Mouse (Mus musculus): ENCODE measurements around the gene Tpr.

DNA sequence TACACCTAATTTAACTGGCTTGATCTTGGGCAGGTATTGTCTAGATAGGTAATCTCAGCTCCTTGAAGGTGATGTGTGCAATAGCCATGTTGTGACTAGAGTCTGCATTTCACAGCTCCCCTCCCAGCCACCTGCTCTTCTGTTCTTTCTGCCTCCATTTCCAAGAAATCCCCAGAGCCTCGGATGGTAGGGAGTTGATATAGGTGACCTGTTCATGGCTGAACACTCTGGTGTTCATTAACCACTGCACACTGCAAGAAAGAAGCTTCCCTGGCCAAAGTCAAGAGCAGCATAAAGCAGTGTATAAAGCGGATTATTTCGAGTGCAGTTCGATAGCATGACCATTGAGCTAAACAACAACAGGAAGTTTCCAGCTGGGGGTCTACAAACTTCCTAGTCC is 25.8 kb downstream of the Tpr start:
- TF ChIP-seq POLR2A (IDR thresholded peaks at IDR 0.05; ENCODE audit: low read depth, low read length) = no peak
- no peak for TF ChIP-seq CTCF (IDR thresholded peaks at IDR 0.05; ENCODE audit: borderline replicate concordance, insufficient read depth, low read length)

Measured in embryonic fibroblast, embryonic 13.5 days (primary cell).